Mouse (Mus musculus): ENCODE data around the gene Fabp2.

Gene Fabp2

GRCm38 (mm10) chr3:122894772-122895171 is at the start of gene Fabp2:
Fabp2 (plus strand) TSS chr3:122895072.
- DNase-seq (ENCODE audit: low read depth, low spot score): no peak

- no peak for DNase-seq (ENCODE audit: low read depth, low spot score)
These were observed 46.4 kb upstream of the Fabp2 start for GRCm38 (mm10) chr3:122848410-122849034.

- no peak for DNase-seq (ENCODE audit: low read depth, low spot score)
These were observed 39.7 kb upstream of the Fabp2 start for GRCm38 (mm10) chr3:122855149-122855548.

- no peak for DNase-seq (ENCODE audit: low read depth, low spot score)
These were observed 35.0 kb upstream of the Fabp2 start for GRCm38 (mm10) chr3:122859829-122860228.

- no peak for DNase-seq (ENCODE audit: low read depth, low spot score)
These were observed 34.0 kb upstream of the Fabp2 start for GRCm38 (mm10) chr3:122860573-122861498.

- no peak for DNase-seq (ENCODE audit: low read depth, low spot score)
These were observed 29.8 kb upstream of the Fabp2 start for GRCm38 (mm10) chr3:122865092-122865491.

GRCm38 (mm10) chr3:122868270-122868669 is 26.6 kb upstream of the Fabp2 start:
- no peak for DNase-seq (ENCODE audit: low read depth, low spot score)

- no peak for DNase-seq (ENCODE audit: low read depth, low spot score)
These were observed 23.3 kb upstream of the Fabp2 start for GRCm38 (mm10) chr3:122871596-122871995.

- no peak for DNase-seq (ENCODE audit: low read depth, low spot score)
These were observed 18.0 kb upstream of the Fabp2 start for GRCm38 (mm10) chr3:122876870-122877269.

- no peak for DNase-seq (ENCODE audit: low read depth, low spot score)
These were observed 17.3 kb upstream of the Fabp2 start for GRCm38 (mm10) chr3:122877543-122877942.

GRCm38 (mm10) chr3:122878705-122879315 is 16.1 kb upstream of the Fabp2 start:
- DNase-seq (ENCODE audit: low read depth, low spot score): no peak

- no peak for DNase-seq (ENCODE audit: low read depth, low spot score)
These were observed 7.2 kb upstream of the Fabp2 start for GRCm38 (mm10) chr3:122887505-122888301.

- no peak for DNase-seq (ENCODE audit: low read depth, low spot score)
These were observed 6.5 kb upstream of the Fabp2 start for GRCm38 (mm10) chr3:122888371-122888819.

- no peak for DNase-seq (ENCODE audit: low read depth, low spot score)
These were observed 388 bp downstream of the Fabp2 start for GRCm38 (mm10) chr3:122895189-122895731.

- DNase-seq (ENCODE audit: low read depth, low spot score): no peak
These were observed 3.4 kb downstream of the Fabp2 start for GRCm38 (mm10) chr3:122898254-122898653.

GRCm38 (mm10) chr3:122903746-122904433 is 9.0 kb downstream of the Fabp2 start:
- DNase-seq (ENCODE audit: low read depth, low spot score): no peak

GRCm38 (mm10) chr3:122907841-122908240 is 13.0 kb downstream of the Fabp2 start:
- DNase-seq (ENCODE audit: low read depth, low spot score): no peak

GRCm38 (mm10) chr3:122915493-122915892 is 20.6 kb downstream of the Fabp2 start:
- DNase-seq (ENCODE audit: low read depth, low spot score): no peak

- DNase-seq (ENCODE audit: low read depth, low spot score): no peak
These were observed 21.4 kb downstream of the Fabp2 start for GRCm38 (mm10) chr3:122916191-122916680.

GRCm38 (mm10) chr3:122918672-122919071 is 23.8 kb downstream of the Fabp2 start:
- no peak for DNase-seq (ENCODE audit: low read depth, low spot score)
